In genomic region chr4:136772318-136772717, GRCm38 (mm10) we compare ENCODE assay signal across 16 mouse cellular contexts.
A peak's percentile ranks its signal among the peaks of the same experiment; 100 is the strongest.
DNase-seq lines count a peak whose midpoint lies in the region; ATAC-seq and TF ChIP-seq lines count a peak whose summit lies in the region.
"Had no signal": no experiment of that assay in that cellular context is flagged by ENCODE, and none has a peak within 500 bp of the region (broad histone marks: within the 10 kb centered on the region; RNA-seq: fewer than 3 reads in every experiment).

No protein-coding gene starts in this region.

- H3K27me3 ChIP-seq in megakaryocyte, embryonic 14.5 days (replicated peaks), result peaks cover 47% of the 10 kb centered on the region
- H3K27me3 ChIP-seq in forebrain, embryonic 12.5 days, result no peaks in the 10 kb centered on the region
- no peaks in the 10 kb centered on the region for H3K27me3 ChIP-seq in limb, embryonic 10.5 days (ENCODE audit: low read depth, poor library complexity, severe bottlenecking)
- no peaks in the 10 kb centered on the region for H3K27me3 ChIP-seq in neural tube, embryonic 14.5 days (ENCODE audit: control insufficient read depth, insufficient read depth, low read length)
- no peaks in the 10 kb centered on the region for H3K27me3 ChIP-seq in thymus, adult 2 months (ENCODE audit: control insufficient read depth, insufficient read depth, low read length)
- H3K27me3 ChIP-seq in kidney, embryonic 14.5 days (ENCODE audit: control insufficient read depth, insufficient read depth, low read length), result no peaks in the 10 kb centered on the region

- ATAC-seq in megakaryocyte, adult 5-6 weeks (ENCODE audit: poor library complexity, severe bottlenecking), result no peak
- ATAC-seq in forebrain, embryonic 12.5 days (ENCODE audit: low FRiP score), result peak; percentile 18; the same call in 1 of the 2 replicates
- ATAC-seq in neural tube, embryonic 14.5 days (ENCODE audit: low read depth), result no peak
- ATAC-seq in kidney, embryonic 14.5 days (ENCODE audit: low FRiP score, low TSS enrichment), result no peak

- DNase-seq in limb, embryonic 10.5 days (ENCODE audit: low spot score), result no peak
- no peak for DNase-seq in thymus, adult 2 months
- DNase-seq in left cerebral cortex, postnatal 14 days (ENCODE audit: low spot score in 2 of 2), result no peak
- DNase-seq: adrenal gland, adult 2 months; cerebellum, adult 18-20 months; lung, embryonic 14.5 days; thymus, postnatal 25 days had no signal

- H3K4me2 ChIP-seq in forebrain, embryonic 12.5 days, result peak overlapping the region; percentile 8; the same call in 1 of the 2 replicates
- no peak overlapping the region for H3K4me2 ChIP-seq in neural tube, embryonic 14.5 days (ENCODE audit: low read depth, low read length)
- H3K4me2 ChIP-seq in kidney, embryonic 14.5 days (replicated peaks; ENCODE audit: low read depth, low read length), result no peak overlapping the region
- H3K4me2 ChIP-seq: lung, embryonic 14.5 days had no signal

- H3K4me1 ChIP-seq in megakaryocyte, embryonic 14.5 days, result peaks cover 71% of the 10 kb centered on the region
- H3K4me1 ChIP-seq in forebrain, embryonic 12.5 days, result peaks cover 68% of the 10 kb centered on the region
- peaks cover 57% of the 10 kb centered on the region for H3K4me1 ChIP-seq in limb, embryonic 10.5 days
- H3K4me1 ChIP-seq in neural tube, embryonic 14.5 days (ENCODE audit: control insufficient read depth, insufficient read depth, low read length), result peaks cover 29% of the 10 kb centered on the region
- peaks cover 4% of the 10 kb centered on the region; the same call in 1 of the 2 replicates for H3K4me1 ChIP-seq in thymus, adult 2 months (replicated peaks; ENCODE audit: control insufficient read depth, insufficient read depth, low read length)
- peaks cover 14% of the 10 kb centered on the region for H3K4me1 ChIP-seq in kidney, embryonic 14.5 days (ENCODE audit: control insufficient read depth, insufficient read depth, low read length)

- peak overlapping the region; percentile 87 for H3K27ac ChIP-seq in forebrain, embryonic 12.5 days
- H3K27ac ChIP-seq in limb, embryonic 10.5 days, result peak overlapping the region; percentile 71
- H3K27ac ChIP-seq in neural tube, embryonic 14.5 days (ENCODE audit: low read depth, low read length), result peak overlapping the region; percentile 57; the same call in 1 of the 2 replicates
- no peak overlapping the region for H3K27ac ChIP-seq in thymus, adult 2 months (ENCODE audit: control insufficient read depth, insufficient read depth, low read length)
- H3K27ac ChIP-seq in kidney, embryonic 14.5 days (ENCODE audit: low read depth, low read length), result no peak overlapping the region
- H3K27ac ChIP-seq: kidney, postnatal 0 days; macrophage had no signal

- 44% methylated on average over 5 of the region's 5 CpGs for WGBS in forebrain, embryonic 12.5 days
- 84% methylated on average over 5 of the region's 5 CpGs for WGBS in limb, embryonic 10.5 days
- 47% methylated on average over 5 of the region's 5 CpGs for WGBS in neural tube, embryonic 14.5 days
- 95% methylated on average over 5 of the region's 5 CpGs for WGBS in thymus, adult 2 months
- 90% methylated on average over 5 of the region's 5 CpGs for WGBS in kidney, embryonic 14.5 days

- H3K36me3 ChIP-seq in megakaryocyte, embryonic 14.5 days (replicated peaks; ENCODE audit: low read length), result peaks cover 8% of the 10 kb centered on the region
- H3K36me3 ChIP-seq in forebrain, embryonic 12.5 days (replicated peaks), result peaks cover 42% of the 10 kb centered on the region
- H3K36me3 ChIP-seq in limb, embryonic 10.5 days, result peaks cover 43% of the 10 kb centered on the region
- H3K36me3 ChIP-seq in neural tube, embryonic 14.5 days (ENCODE audit: control insufficient read depth, insufficient read depth, low read length), result no peaks in the 10 kb centered on the region; the same call in 1 of the 2 replicates
- no peaks in the 10 kb centered on the region for H3K36me3 ChIP-seq in thymus, adult 2 months (ENCODE audit: control insufficient read depth, insufficient read depth, low read length)
- peaks cover 8% of the 10 kb centered on the region; the same call in 1 of the 2 replicates for H3K36me3 ChIP-seq in kidney, embryonic 14.5 days (ENCODE audit: control insufficient read depth, insufficient read depth, low read length)
- H3K36me3 ChIP-seq: G1E had no signal

- TF ChIP-seq POLR2A in thymus, adult 2 months (IDR thresholded peaks at IDR 0.05; ENCODE audit: control insufficient read depth, extremely low read depth, insufficient read depth, low read length, poor library complexity), result no peak

- H3K9ac ChIP-seq in forebrain, embryonic 12.5 days, result 0 out of 2 replicates have a peak overlapping the region, but pooled peaks have one; percentile 18
- H3K9ac ChIP-seq in neural tube, embryonic 14.5 days (replicated peaks; ENCODE audit: low read depth, low read length), result no peak overlapping the region
- H3K9ac ChIP-seq in kidney, embryonic 14.5 days (ENCODE audit: low read depth, low read length), result no peak overlapping the region
- H3K9ac ChIP-seq: lung, embryonic 14.5 days had no signal

- intact Hi-C loops in left cerebral cortex, postnatal 14 days (cut with DNase I), result no loop called here

- TF ChIP-seq CTCF in thymus, adult 2 months (IDR thresholded peaks at IDR 0.05; ENCODE audit: borderline replicate concordance, control insufficient read depth, extremely low read depth, insufficient read depth, low read length, poor library complexity), result no peak

- H3K4me3 ChIP-seq in megakaryocyte, embryonic 14.5 days (replicated peaks), result peak overlapping the region; percentile 88
- H3K4me3 ChIP-seq in forebrain, embryonic 12.5 days (replicated peaks), result no peak overlapping the region
- H3K4me3 ChIP-seq in limb, embryonic 10.5 days, result no peak overlapping the region
- no peak overlapping the region for H3K4me3 ChIP-seq in neural tube, embryonic 14.5 days (ENCODE audit: low read depth, low read length)
- no peak overlapping the region for H3K4me3 ChIP-seq in thymus, adult 2 months (ENCODE audit: control insufficient read depth, insufficient read depth, low read length)
- no peak overlapping the region for H3K4me3 ChIP-seq in kidney, embryonic 14.5 days (ENCODE audit: low read length)
- H3K4me3 ChIP-seq: myocyte had no signal

- peaks cover 7% of the 10 kb centered on the region; the same call in 1 of the 2 replicates for H3K9me3 ChIP-seq in megakaryocyte, embryonic 14.5 days
- H3K9me3 ChIP-seq in forebrain, embryonic 12.5 days, result no peaks in the 10 kb centered on the region
- peaks cover 2% of the 10 kb centered on the region; the same call in 1 of the 2 replicates for H3K9me3 ChIP-seq in limb, embryonic 10.5 days (replicated peaks)
- no peaks in the 10 kb centered on the region for H3K9me3 ChIP-seq in neural tube, embryonic 14.5 days (ENCODE audit: control insufficient read depth, low read length)
- peaks cover 7% of the 10 kb centered on the region; the same call in 1 of the 2 replicates for H3K9me3 ChIP-seq in kidney, embryonic 14.5 days (ENCODE audit: control insufficient read depth, low read length)
- H3K9me3 ChIP-seq: G1E had no signal

Comparison
In these comparisons a context has a peak if more than half of its experiments do, and no peak if none do; other contexts are left out.
1. H3K27ac ChIP-seq: peak in forebrain, embryonic 12.5 days (single experiment), limb, embryonic 10.5 days (single experiment) and neural tube, embryonic 14.5 days (single experiment); none in thymus, adult 2 months (single experiment) and kidney, embryonic 14.5 days (single experiment).